Mouse (Mus musculus) induced T-regulatory cell, adult 2 months (primary cell): ENCODE measurements around the gene Zfp462.

Experiments
- DNase-seq: peaks from one replicate; pipeline ENCODE4 v3.0.0-alpha.2; 2012; ENCODE audit warnings: low read depth

Gene Zfp462

DNA sequence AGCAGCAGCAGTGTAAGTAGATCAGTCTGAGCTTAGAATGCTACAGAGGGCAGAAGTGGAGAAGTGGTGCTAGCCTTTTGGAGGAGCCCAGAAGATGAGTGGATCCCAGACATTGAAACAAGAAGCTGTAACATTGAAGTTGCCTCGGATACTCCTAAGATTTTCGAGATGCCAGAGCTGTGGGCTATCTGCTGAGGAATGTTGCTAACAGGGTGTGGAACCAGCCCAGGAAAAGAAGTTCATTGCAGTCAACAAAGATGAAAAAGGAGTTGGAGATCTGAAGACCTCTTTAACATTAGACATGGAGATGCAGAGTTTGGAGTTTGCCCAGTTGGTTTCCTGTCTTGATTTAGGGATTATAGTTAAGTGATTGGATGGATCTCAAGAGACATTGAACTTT lies 51.2 kb downstream of the Zfp462 start:
- no peak for DNase-seq

DNA sequence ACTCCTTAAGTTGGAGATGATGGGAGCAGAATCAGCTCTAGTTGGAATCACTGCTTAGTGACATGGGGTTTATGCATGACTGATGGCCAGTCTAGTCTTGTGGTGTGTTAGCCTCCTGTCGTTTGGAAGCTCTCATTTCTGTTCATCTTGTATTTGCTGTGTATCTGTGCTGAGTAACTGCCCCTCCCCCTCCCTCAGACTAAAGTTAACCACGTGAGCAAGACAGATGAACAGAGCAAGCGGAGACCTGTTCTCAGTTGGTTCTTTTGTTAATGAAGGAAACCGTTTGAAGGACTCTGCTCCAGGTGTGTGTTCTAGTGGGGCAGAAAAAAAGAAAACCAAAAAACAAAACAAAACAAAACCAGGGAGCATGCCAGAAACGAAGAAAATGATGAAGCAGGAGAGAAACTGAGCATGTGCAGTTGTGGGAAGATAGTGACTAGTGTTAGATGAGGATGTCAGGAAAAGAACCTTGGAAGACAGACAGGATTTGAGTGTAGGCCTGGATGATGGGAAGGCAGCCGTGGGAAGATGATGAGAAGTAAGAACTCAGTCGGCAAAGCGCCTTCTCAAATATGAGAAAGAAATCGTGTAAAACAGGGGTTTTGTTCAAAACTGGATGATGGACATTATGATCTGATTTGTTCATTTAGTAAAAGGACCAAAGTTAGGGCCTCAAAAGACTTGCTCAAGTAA lies 53.4 kb downstream of the Zfp462 start:
- DNase-seq, result no peak

DNA sequence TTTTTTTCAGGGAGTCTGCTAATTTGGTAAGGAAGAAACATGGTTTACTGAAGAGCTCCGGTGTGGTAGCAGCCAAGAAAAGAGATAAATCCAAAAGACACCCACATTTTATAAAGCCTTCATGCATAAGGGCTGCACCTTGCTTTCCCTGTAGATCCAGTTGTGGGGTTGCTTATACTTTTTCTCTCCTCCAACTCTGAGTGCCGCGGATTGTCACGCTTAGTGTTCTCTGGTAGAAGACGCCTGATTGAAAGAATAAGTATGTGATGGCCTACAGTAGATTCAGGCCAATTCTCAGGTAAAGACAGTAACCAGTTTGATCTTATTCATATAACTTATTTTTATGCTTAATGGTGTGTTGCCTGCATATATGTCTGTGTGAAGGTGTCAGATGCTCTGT lies 54.7 kb downstream of the Zfp462 start:
- no peak for DNase-seq

GRCm38 (mm10) chr4:55001386-55001785 lies 56.5 kb downstream of the Zfp462 start:
- no peak for DNase-seq

GRCm38 (mm10) chr4:55003128-55003527 lies 58.3 kb downstream of the Zfp462 start:
- DNase-seq, result no peak

DNA sequence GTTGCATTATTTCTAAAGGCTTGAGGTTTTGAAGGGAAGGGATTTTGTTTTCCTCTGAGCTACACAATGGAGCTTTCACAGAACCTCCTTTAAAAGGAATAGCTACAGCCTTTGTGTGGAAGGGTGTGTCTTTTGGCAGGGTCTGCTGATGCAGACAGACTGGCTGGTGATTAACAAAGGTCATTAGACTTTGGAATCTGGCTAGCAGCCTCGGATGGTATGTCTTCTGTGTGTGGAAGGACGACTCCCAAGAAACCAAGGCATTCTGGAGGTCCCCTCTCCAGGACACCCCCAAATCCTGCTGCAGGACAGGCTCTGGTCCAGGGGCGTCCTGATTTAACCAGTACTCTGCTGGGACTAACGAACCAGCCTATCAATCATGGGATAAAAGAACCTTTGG lies 60.2 kb downstream of the Zfp462 start:
- no peak for DNase-seq

DNA sequence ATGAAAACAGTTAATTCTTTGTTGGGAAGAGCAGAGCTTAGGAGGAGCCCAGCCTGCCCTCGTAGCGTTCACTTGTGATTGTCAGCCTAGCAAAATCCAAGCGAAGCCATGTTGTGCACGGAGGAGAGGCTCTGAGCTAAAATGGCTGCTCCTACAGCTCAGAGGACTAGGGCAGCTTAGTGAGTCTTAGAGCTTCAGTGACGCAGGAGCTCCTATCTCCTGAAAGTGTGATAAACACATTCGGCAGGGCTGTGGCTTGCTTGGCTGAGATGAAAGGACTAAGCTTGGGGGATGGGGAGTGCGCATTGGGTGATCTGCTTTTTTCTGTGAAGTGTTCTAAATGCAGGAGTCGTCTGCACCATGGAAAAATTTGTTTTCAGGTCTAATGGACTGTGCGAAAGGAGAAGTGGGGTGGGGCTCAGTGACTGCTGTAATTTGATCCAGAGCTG lies 60.7 kb downstream of the Zfp462 start:
- DNase-seq, result no peak

DNA sequence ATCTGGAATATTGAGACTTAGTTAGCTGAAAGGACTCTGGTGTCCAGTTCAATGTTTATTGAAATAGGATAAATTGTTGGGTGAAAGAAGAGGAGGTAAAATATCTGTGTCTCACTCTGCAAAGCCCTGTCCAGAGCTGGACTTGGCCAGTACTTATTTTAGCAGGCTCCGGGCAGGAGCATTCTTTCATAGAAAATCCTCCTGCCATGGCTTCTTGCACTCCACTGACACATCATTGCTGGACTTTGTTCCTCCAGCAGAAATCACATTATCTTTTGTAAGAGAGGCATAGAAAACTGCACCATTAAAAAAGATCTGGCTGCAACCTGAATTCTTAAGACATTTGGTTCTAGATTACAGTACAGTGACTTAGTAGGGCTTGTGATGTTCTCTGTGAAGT lies 61.2 kb downstream of the Zfp462 start:
- no peak for DNase-seq

- no peak for DNase-seq
Measured at GRCm38 (mm10) chr4:55008616-55009015, 63.8 kb downstream of the Zfp462 start.

DNA sequence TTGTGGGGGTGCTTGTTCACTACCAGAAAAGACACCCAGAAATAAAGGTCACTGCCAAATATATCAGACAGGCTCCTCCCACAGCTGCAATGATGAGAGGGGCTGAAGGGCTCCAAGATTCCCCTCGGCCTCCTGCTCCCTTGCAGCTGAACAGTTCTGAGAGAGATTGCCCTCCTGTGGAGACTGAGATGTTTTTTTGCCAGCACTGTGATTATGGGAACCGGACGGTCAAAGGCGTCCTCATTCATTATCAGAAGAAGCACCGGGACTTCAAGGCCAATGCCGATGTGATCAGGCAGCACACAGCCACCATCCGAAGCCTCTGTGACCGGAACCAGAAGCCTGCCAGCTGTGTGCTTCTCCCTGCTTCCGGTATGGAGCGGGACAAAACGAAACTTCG lies 66.5 kb downstream of the Zfp462 start:
- DNase-seq, result no peak

GRCm38 (mm10) chr4:55013563-55014248 lies 68.9 kb downstream of the Zfp462 start:
- no peak for DNase-seq

- no peak for DNase-seq
Measured at GRCm38 (mm10) chr4:55014731-55015463, 70.0 kb downstream of the Zfp462 start.

DNA sequence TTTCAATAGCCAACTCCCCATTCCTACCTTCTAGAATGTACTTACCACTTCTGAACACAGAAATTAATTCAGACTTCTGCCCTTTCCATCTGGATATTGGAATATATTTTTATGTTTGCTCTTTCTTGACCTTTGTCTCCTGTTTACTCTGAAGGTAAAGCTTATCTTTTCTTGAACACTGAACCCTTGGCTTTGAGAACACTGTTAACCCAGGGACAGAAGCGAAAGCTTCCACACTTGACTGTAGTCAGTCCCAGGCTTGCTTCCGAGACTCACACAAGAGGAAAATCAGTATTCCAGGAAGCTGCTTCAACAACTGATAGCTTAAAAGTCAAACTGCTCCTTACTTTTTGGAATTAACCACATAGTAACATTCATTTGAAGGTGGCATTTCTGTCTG lies 70.7 kb downstream of the Zfp462 start:
- DNase-seq, result no peak

DNA sequence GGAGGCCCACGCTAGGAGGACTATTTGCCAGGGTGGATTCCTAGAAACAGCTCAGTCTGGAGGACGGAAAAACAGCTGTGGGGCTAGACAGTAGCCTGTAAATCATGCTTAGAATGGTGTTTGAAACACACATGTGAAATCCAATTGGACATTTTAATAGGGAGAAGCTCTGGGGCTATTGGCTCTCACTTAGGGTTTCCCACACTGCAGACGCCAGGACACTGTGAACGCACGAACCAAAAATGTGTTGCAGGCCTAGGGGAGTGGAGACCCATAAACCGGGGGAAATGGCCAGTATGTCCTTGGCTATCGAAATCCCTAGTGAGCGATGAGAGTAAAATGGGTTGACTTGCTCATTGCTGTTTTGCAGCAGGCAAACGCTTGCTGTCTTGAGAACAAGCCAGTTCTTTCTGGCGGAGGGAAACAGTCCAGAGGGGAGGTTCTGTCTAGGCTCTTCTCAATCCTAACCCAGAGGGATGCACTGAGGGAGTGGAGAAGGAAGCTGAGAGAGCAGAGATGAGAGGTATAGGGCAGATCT lies 81.3 kb downstream of the Zfp462 start:
- DNase-seq, result no peak

- no peak for DNase-seq
Measured at GRCm38 (mm10) chr4:55030401-55030800, 85.6 kb downstream of the Zfp462 start.

GRCm38 (mm10) chr4:55032317-55032930 lies 87.6 kb downstream of the Zfp462 start:
- no peak for DNase-seq

DNA sequence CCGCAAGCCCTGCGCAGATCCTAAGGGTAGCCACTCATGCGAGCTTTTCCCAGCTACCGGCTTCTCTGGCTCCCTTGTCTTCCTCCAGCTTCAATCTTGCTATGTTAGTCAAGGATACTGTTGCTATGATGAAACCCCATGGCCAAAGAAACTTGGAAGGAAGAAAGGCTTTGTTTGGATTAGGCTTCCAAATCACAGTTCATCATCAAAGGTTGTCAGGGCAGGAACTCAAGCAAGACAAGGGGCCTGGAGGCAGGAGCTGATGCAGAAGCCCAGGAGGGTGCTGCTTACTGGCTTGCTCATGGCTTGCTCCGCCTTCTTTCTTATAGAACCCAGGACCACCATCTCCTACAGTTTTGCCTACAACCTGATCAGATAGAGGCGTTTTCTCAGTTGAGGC lies 88.6 kb downstream of the Zfp462 start:
- no peak for DNase-seq

DNA sequence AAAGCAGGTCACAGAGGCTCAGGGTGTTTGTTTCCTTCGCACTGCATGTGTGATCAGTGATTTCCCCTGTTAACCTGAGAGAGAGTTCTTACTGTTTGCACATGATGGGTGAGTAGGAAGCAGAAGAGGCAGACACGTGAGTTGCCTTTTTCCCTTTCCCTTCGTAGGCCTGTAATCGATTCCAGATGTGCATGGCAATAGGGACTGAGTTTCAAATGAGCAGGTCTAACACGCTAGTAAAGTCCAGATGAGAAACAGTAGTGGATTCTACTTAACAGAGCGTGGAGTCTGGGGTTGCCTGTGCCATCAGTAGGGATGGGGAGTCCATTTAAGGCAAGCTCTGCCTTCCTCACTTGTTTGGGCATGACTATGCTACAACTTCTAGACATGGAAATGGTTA lies 93.3 kb downstream of the Zfp462 start:
- no peak for DNase-seq

DNA sequence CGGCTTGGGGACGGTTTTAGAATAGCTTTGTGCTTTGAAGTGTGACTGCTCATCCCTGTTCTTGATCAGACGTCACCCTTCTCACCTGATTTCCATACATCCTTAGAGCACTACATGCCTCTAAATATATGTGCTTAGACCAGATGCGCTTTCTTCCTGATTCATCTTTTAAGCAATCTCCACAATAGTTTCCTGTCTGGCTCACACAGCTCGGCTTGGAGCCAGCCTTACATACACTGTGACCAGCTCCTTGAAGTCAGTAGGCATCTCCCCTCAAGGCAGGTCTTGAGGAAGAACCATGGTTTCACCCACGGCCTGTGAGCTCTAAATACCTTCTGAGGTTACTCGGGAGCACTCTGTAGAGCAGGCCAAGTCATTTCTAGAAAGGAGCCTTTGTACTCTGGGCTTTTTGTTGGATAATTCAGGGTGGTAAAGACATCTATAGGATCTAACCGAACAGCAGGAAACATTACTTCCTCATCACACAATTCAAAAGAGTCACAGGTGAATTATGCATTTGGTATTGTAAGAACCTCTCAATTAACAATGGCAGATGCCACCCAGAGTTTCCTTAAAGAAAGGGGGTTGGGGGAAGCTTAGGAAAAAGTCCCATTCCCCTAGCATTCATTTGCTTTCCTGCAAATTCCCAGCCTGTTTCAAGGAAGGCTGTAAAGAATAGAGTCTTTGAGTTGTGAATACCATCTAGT lies 95.6 kb downstream of the Zfp462 start:
- no peak for DNase-seq

DNA sequence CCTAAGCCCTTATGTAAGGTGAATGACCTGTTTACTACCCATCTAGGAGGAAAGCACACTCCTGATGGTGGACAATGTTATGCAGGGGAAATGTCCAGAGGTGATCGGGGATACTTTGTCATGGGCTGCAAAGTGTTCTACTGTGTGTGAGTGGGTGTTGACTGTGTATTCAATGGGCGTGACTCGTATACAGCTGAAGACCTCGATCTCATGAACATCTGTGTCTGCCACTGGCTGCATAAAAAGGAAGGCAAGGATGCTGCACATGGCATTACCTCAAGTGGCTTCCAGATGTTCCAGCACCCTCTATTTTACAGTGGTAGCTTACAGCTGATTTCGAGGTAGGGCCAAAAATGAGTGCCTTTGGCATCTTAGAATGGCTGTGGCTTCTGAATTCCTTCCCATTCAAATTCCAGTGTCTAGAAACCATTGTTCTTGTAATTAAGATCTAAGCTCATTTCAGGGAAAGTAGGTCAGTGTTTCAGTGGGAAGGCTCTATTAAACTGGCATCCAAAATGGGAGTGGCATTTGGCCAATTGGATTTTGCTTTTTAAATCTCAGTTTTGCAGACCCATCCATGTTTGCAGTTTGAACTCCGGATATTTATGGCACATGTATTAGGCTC lies 96.4 kb downstream of the Zfp462 start:
- DNase-seq, result no peak

DNA sequence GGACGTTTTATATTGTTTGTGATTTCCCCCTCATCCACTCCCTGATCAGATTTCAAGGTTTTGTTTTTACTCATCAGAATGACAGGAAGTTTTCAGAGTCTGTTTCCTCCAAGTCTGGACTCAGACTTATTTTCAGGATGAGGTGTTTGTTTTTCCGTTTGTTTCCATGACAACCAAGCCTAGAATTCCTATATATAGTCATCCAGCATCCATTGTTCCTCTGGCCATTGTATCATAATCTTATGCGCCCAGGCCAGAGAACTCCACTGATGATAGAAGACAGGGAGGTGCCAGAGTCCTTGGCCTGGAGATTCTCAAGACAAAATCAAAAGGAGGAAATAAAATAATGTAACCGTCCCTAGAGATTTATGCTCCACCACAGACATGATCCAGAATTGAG lies 97.7 kb downstream of the Zfp462 start:
- no peak for DNase-seq
